Mouse (Mus musculus) hindbrain, embryonic 11.5 days (tissue): ENCODE results near the gene Ubac1. TPM values are rescaled to one million over a fixed set of nuclear protein-coding genes. Genes with fewer than 3 reads are reported as not detected.
A peak's percentile ranks its signal among the peaks of the same experiment; 100 is the strongest.

Source experiments
- ATAC-seq: fragments of 200-750 bp; cut with Nextera tagmentation; 2 replicates; pipeline ENCODE4 v1.8.0; 2017; ENCODE audit warnings: mild to moderate bottlenecking, moderate TSS enrichment, moderate library complexity; ENCODE audit not compliant: low FRiP score
- DNase-seq: peaks from one replicate; pipeline ENCODE4 v3.0.0-alpha.2; 2015; ENCODE audit warnings: low spot score
- H3K27ac ChIP-seq: fragments of 300-500 bp; sonication (generic); 2 replicates; pipeline ENCODE4 v1.5.1; 2014; ENCODE audit warnings: mild to moderate bottlenecking, low read depth, low read length
- H3K27me3 ChIP-seq: fragments of 300-500 bp; sonication (generic); 2 replicates; pipeline ENCODE4 v1.6.1; 2014; ENCODE audit warnings: mild to moderate bottlenecking, low read length, moderate library complexity, mixed read lengths; ENCODE audit not compliant: control insufficient read depth, insufficient read depth
- H3K36me3 ChIP-seq: fragments of 300-500 bp; sonication (generic); 2 replicates; pipeline ENCODE4 v1.6.1; 2014; ENCODE audit warnings: mild to moderate bottlenecking, low read length, moderate library complexity, mixed read lengths; ENCODE audit not compliant: control insufficient read depth, insufficient read depth
- H3K4me1 ChIP-seq: fragments of 300-500 bp; sonication (generic); replicated peaks from 2 replicates; pipeline ENCODE4 v1.6.1; 2014; ENCODE audit warnings: low read length, mixed read lengths; ENCODE audit not compliant: control insufficient read depth, insufficient read depth
- H3K4me2 ChIP-seq: fragments of 300-500 bp; sonication (generic); replicated peaks from 2 replicates; pipeline ENCODE4 v1.6.1; 2014; ENCODE audit warnings: mild to moderate bottlenecking, low read depth, low read length
- H3K4me3 ChIP-seq: fragments of 300-500 bp; sonication (generic); 2 replicates; pipeline ENCODE4 v1.5.1; 2014; ENCODE audit warnings: low read depth, low read length
- H3K9ac ChIP-seq: fragments of 300-500 bp; sonication (generic); 2 replicates; pipeline ENCODE4 v1.6.1; 2014; ENCODE audit warnings: low read depth, low read length
- H3K9me3 ChIP-seq: fragments of 300-500 bp; sonication (generic); 2 replicates; pipeline ENCODE4 v1.6.1; 2016; ENCODE audit warnings: low read length; ENCODE audit not compliant: control insufficient read depth
- WGBS: fragments of 180-500 bp; shearing (Covaris S2); extraction: QIAGEN DNeasy Blood & Tissue Kit; methylation state at CpG from one replicate; pipeline ENCODE4 v1.1.7; 2014; 5-methylcytosine and 5-hydroxymethylcytosine counted together
- polyA plus RNA-seq: library from polyadenylated mRNA; unstranded; fragments of >200 nt; fragmentation: Nextera tagmentation; extraction: Ambion mirVana; gene quantifications from 2 replicates; pipeline ENCODE4 v1.2.1, GENCODE M21; 2014

Gene Ubac1
- polyA plus RNA-seq, 1 experiment from 2014 or later = 106 TPM

GRCm38 (mm10) chr2:26056226-26056625 is 34.7 kb upstream of the Ubac1 start:
- no peaks in the 10 kb centered on the region for H3K27me3 ChIP-seq
- no peaks in the 10 kb centered on the region for H3K36me3 ChIP-seq
- no peaks in the 10 kb centered on the region for H3K9me3 ChIP-seq
- no peak for DNase-seq
- no peak overlapping the region for H3K27ac ChIP-seq
- no peak overlapping the region for H3K9ac ChIP-seq
- H3K4me3 ChIP-seq = no peak overlapping the region
- H3K4me2 ChIP-seq = no peak overlapping the region
- 73% methylated on average over 5 of the region's 5 CpGs for WGBS
- no peaks in the 10 kb centered on the region for H3K4me1 ChIP-seq
- ATAC-seq = no peak

GRCm38 (mm10) chr2:26055747-26056102 is 34.2 kb upstream of the Ubac1 start:
- Histone ChIP-seq H3K4me2 (no peak overlapping the region), H3K9me3 (no peaks in the 10 kb centered on the region), H3K4me3 (no peak overlapping the region), H3K27ac (no peak overlapping the region), H3K4me1 (no peaks in the 10 kb centered on the region), H3K36me3 (no peaks in the 10 kb centered on the region), H3K27me3 (no peaks in the 10 kb centered on the region), H3K9ac (no peak overlapping the region)
- DNase-seq (no peak), ATAC-seq (no peak)
- 54% methylated on average over 2 of the region's 2 CpGs for WGBS

- DNase-seq = peak; percentile 85
- Histone ChIP-seq H3K27ac (no peak overlapping the region), H3K9ac (no peak overlapping the region), H3K9me3 (no peaks in the 10 kb centered on the region), H3K36me3 (no peaks in the 10 kb centered on the region), H3K4me1 (no peaks in the 10 kb centered on the region), H3K4me3 (no peak overlapping the region), H3K27me3 (no peaks in the 10 kb centered on the region), H3K4me2 (no peak overlapping the region)
- 34% methylated on average over 8 of the region's 8 CpGs for WGBS
- ATAC-seq = peak; percentile 67; the same call in 1 of the 2 replicates
Observed at GRCm38 (mm10) chr2:26055046-26055746, 33.6 kb upstream of the Ubac1 start.

- ATAC-seq (no peak), DNase-seq (no peak)
- H3K9me3 ChIP-seq = no peaks in the 10 kb centered on the region
- no peak overlapping the region for H3K9ac ChIP-seq
- no peak overlapping the region for H3K4me3 ChIP-seq
- H3K36me3 ChIP-seq = no peaks in the 10 kb centered on the region
- H3K4me1 ChIP-seq = no peaks in the 10 kb centered on the region
- H3K27ac ChIP-seq = no peak overlapping the region
- H3K27me3 ChIP-seq = no peaks in the 10 kb centered on the region
- H3K4me2 ChIP-seq = no peak overlapping the region
- 54% methylated on average over 4 of the region's 4 CpGs for WGBS
Observed at GRCm38 (mm10) chr2:26052806-26053205, 31.3 kb upstream of the Ubac1 start.

- no peak overlapping the region for H3K4me3 ChIP-seq
- H3K36me3 ChIP-seq = no peaks in the 10 kb centered on the region
- no peaks in the 10 kb centered on the region for H3K9me3 ChIP-seq
- ATAC-seq = no peak
- no peak for DNase-seq
- WGBS = 75% methylated on average over 5 of the region's 5 CpGs
- H3K4me2 ChIP-seq = no peak overlapping the region
- H3K27ac ChIP-seq = no peak overlapping the region
- H3K4me1 ChIP-seq = no peaks in the 10 kb centered on the region
- H3K27me3 ChIP-seq = no peaks in the 10 kb centered on the region
- no peak overlapping the region for H3K9ac ChIP-seq
Observed at GRCm38 (mm10) chr2:26048816-26049215, 27.3 kb upstream of the Ubac1 start.

GRCm38 (mm10) chr2:26044216-26044615 is 22.7 kb upstream of the Ubac1 start:
- Histone ChIP-seq H3K9ac (no peak overlapping the region), H3K4me2 (no peak overlapping the region), H3K4me1 (no peaks in the 10 kb centered on the region), H3K27me3 (no peaks in the 10 kb centered on the region), H3K4me3 (no peak overlapping the region), H3K36me3 (no peaks in the 10 kb centered on the region), H3K27ac (no peak overlapping the region), H3K9me3 (no peaks in the 10 kb centered on the region)
- no peak for DNase-seq
- 90% methylated on average over 9 of the region's 9 CpGs for WGBS
- ATAC-seq = no peak

- H3K27ac ChIP-seq = no peak overlapping the region
- 77% methylated on average over 3 of the region's 3 CpGs for WGBS
- ATAC-seq (no peak), DNase-seq (no peak)
- no peak overlapping the region for H3K4me3 ChIP-seq
- H3K9ac ChIP-seq = no peak overlapping the region
- H3K4me2 ChIP-seq = no peak overlapping the region
- H3K27me3 ChIP-seq = no peaks in the 10 kb centered on the region
- H3K9me3 ChIP-seq = no peaks in the 10 kb centered on the region
- no peaks in the 10 kb centered on the region for H3K4me1 ChIP-seq
- H3K36me3 ChIP-seq = no peaks in the 10 kb centered on the region
Observed at GRCm38 (mm10) chr2:26042603-26043002, 21.1 kb upstream of the Ubac1 start.

GRCm38 (mm10) chr2:26041163-26041810 is 19.7 kb upstream of the Ubac1 start:
- no peak overlapping the region for H3K27ac ChIP-seq
- no peak for DNase-seq
- no peaks in the 10 kb centered on the region for H3K4me1 ChIP-seq
- no peaks in the 10 kb centered on the region for H3K9me3 ChIP-seq
- ATAC-seq = no peak
- no peak overlapping the region for H3K4me3 ChIP-seq
- WGBS = 68% methylated on average over 14 of the region's 14 CpGs
- H3K36me3 ChIP-seq = no peaks in the 10 kb centered on the region
- H3K9ac ChIP-seq = 0 out of 2 replicates have a peak overlapping the region, but pooled peaks have one; percentile 27
- no peaks in the 10 kb centered on the region for H3K27me3 ChIP-seq
- H3K4me2 ChIP-seq = no peak overlapping the region

- H3K27me3 ChIP-seq = no peaks in the 10 kb centered on the region
- H3K36me3 ChIP-seq = no peaks in the 10 kb centered on the region
- no peak overlapping the region for H3K4me2 ChIP-seq
- H3K27ac ChIP-seq = no peak overlapping the region
- DNase-seq (no peak), ATAC-seq (no peak)
- H3K9ac ChIP-seq = no peak overlapping the region
- H3K9me3 ChIP-seq = no peaks in the 10 kb centered on the region
- 78% methylated on average over 14 of the region's 14 CpGs for WGBS
- H3K4me3 ChIP-seq = no peak overlapping the region
- no peaks in the 10 kb centered on the region for H3K4me1 ChIP-seq
Observed at GRCm38 (mm10) chr2:26039951-26040350, 18.4 kb upstream of the Ubac1 start.
